Mouse (Mus musculus): ENCODE results near the gene Evi5l.

Evi5l gene

DNA sequence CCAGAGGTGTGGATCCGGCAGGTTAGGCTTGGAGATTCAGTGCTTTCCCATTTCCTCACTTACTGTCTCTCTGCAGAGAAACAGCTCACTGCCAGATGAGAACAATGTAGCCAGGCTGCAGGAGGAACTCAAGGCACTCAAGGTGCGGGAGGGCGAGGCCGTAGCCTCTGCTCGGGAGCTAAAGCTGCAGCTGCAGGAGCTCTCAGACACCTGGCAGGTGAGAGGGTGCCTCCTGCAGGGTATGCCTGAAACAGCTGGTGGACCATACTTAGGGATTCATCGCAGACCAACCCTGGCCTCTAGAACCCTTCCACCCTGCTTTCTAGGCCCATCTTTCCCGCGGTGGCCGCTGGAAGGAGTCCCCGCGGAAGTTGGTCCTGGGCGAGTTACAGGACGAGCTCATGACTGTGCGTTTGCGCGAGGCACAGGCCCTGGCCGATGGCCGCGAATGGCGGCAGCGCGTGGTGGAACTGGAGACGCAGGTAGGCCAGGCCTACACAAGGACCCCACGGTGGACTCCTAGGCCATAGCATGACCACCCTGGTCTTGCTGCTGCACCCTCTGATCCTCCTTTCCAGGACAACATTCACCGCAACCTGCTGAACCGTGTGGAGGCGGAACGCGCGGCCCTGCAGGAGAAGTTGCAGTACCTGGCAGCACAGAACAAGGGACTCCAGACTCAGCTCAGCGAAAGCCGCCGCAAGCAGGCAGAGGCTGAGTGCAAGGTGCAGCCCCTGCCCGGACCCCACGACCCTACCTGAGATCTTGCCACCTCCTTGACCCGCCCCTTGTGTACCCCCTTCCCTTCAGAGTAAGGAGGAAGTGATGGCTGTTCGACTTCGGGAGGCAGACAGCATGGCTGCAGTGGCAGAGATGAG lies 39.1 kb downstream of the Evi5l start:
- no peak for DNase-seq (ENCODE audit: low read depth, low spot score)

DNA sequence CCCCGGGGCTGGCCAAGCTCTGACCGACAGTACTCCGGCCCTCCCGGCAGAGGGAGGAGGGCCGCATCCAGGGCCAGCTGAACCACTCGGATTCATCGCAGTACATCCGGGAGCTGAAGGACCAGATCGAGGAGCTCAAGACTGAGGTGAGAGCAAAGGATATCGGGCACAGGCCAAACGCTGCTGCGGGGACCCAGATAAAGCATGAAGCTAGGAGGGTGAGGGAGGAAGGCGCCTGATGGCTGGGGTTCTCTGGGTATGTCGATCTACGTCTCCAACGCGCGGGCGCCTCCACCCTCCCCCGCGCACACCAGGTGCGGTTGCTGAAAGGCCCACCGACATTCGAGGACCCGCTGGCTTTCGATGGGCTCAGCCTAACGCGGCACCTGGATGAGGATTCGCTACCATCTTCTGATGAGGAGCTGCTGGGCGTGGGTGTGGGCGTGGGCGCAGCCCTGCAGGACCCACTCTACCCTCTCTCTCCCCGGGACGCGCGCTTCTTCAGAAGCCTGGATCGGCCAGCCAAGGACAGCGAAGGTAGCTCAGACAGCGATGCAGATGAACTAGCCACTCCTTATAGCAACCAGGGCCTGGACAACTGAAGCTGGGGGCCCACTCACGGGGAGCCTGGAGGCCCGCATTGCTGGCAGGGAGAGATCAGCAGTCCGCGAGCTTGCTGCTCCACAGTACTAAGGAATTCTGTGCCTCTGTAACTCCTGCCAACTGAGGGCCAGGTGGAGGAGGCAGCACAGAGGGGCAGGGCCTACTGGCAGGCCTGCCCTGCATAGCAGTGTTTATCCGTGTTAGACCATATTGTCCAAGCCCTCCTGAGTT lies 40.0 kb downstream of the Evi5l start:
- no peak for DNase-seq (ENCODE audit: low read depth, low spot score)

DNA sequence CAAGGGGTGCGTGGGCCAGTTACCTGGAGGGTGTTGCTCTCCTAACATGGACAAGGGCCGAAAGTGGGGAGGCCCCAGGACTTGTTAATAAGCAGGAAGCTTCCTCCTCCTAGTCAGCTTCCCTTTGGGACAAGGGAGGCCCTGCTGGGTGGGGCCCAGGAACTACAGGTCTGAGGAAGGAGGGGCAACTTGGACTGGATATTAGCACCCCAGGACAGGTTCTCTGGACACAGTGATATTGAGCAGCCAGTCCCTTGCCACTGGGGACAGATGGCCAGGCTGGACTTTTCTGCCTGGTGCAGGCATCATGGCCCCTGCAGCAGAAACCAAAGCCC lies 40.6 kb downstream of the Evi5l start:
- DNase-seq (ENCODE audit: low read depth, low spot score): no peak

DNA sequence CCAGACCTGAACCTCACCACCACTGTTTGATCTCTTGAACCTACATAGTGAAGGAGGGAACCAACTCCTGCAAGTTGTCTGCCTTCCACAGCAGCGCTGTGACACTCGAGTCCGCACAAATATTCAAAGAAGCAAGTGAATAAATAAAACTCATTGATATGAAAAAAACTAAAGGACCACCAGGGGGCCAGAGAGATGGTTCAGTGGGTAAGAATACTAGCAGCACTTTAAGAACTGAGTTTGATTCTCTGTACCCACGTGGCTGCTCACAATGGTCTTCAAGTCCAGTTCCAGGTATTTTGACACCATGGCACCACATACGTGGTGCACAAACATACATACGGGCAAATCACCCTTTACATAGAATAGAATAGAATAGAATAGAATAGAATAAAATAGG lies 44.7 kb downstream of the Evi5l start:
- no peak for DNase-seq (ENCODE audit: low read depth, low spot score)

GRCm38 (mm10) chr8:4212809-4213209 lies 46.4 kb downstream of the Evi5l start:
- DNase-seq (ENCODE audit: low read depth, low spot score): no peak

- no peak for DNase-seq (ENCODE audit: low read depth, low spot score)
These were observed 47.0 kb downstream of the Evi5l start for GRCm38 (mm10) chr8:4213210-4214005.

GRCm38 (mm10) chr8:4214006-4214980 lies 47.9 kb downstream of the Evi5l start:
- no peak for DNase-seq (ENCODE audit: low read depth, low spot score)

- DNase-seq (ENCODE audit: low read depth, low spot score): no peak
These were observed 49.9 kb downstream of the Evi5l start for GRCm38 (mm10) chr8:4216296-4216695.

- DNase-seq (ENCODE audit: low read depth, low spot score): no peak
These were observed 50.6 kb downstream of the Evi5l start, which contains the start of gene Prr36 for GRCm38 (mm10) chr8:4216791-4217621. Gene Prr36 (minus strand): TSS chr8:4217459.

DNA sequence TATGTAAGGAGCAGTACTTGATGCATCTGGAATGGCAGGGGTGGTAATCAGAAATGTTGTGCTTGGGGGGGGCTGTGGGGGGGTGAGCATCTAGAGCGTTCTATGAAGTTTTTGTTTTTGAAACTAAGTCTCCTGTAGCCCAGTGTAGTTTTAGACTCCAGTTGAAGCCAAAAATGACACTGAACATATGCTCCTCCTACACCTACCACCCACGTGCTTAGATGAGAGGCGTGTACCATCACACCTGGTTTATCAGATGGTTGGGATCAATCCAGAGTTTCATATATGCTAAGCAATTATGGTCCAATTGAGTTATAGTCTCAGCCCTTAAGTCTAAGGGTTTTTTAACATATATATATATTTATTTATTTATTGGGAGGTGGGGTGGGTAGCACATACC lies 53.2 kb downstream of the Evi5l start:
- DNase-seq (ENCODE audit: low read depth, low spot score): no peak

DNA sequence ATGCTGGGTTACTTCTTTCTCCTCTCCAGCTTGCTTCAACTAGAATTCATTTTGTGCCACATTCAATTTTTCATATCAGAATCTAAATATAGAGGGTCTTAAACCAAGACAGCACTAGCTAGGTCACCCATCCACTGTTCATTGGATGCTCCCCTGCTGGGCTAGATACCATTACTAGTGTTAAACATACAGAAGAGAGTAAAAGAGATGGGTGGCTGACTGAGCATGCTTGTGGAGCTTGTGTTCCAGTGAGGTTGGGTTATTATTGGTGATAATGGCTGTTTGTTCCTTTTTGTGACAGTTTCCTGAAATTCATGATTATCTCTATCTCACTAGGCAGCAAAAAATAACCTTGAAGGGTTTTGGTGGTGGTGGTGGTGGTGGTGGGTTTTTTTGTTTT lies 55.7 kb downstream of the Evi5l start:
- DNase-seq (ENCODE audit: low read depth, low spot score): no peak

DNA sequence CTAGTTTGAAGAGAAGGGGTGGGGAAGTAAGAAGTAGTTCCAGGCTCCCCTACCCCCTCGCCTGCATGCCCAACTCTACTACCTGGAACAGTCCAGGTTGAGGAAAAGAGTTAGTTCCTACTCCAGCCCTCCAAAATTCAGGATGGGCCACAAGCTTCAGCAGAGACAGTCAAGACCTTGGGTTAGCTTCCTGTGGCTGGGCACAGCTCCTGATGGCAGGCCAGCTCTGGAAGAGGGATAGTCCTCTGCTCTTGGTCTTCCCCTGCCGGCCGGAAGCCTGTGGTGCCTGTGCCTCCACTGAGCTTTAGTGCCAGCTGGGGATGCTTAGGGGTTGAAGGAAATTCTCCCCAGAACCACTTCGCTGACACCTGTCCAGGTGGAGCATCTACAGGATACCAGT lies 60.0 kb downstream of the Evi5l start:
- DNase-seq (ENCODE audit: low read depth, low spot score): no peak

DNA sequence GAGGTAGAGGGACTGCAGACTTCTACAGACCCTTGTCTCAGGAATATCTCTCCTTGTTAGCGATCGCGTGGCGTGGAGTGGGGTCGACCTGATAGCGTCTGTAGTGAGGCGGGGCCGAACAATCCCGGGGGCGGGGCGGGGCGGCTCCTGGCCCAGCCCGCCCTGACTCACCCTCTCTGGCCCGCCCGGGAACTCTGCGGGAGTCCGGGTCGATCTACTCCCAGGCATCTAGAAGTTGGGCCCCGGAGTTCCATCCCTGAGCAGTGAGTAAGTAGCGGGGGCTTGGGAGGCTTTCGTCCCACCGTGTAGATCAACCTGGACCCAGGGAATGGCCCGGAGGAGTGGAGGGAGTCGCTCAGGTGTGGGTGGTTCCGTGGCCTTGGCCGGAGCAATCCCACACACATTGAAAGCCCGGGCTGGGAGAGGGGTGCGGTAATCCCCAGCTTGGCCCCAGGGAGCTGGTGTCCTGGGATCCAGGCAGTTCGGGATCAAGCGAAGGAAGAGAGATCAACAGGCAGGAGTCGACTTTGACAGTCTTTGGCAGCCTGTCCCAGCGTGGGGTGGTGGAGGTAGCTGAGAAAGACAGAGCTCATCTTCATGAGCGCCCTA lies 60.5 kb downstream of the Evi5l start, which contains the start of gene Lrrc8e:
TSS of gene Lrrc8e (plus strand) at position 89 of the 609 bp plus-strand sequence.
- no peak for DNase-seq (ENCODE audit: low read depth, low spot score)

DNA sequence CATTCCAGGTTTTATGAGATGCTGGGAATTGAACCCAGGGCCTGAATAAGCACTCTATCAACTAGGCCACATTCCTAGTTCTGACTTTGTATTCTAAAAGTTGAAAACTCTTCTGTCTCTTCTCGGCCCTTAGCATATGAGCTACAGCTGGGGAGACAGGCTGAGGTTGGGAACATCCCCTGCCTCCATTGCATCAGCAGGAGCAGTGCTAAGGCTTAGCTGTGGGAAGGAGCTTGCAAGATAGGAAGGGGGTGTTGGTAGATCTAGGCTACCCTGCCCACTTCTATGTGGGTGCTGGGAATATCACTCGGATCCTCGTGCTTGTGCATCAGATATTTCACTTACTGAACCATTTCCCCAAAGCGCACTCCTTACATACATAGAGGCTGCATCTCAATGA lies 61.6 kb downstream of the Evi5l start:
- DNase-seq (ENCODE audit: low read depth, low spot score): no peak

- no peak for DNase-seq (ENCODE audit: low read depth, low spot score)
These were observed 63.4 kb downstream of the Evi5l start for GRCm38 (mm10) chr8:4229784-4230183.

DNA sequence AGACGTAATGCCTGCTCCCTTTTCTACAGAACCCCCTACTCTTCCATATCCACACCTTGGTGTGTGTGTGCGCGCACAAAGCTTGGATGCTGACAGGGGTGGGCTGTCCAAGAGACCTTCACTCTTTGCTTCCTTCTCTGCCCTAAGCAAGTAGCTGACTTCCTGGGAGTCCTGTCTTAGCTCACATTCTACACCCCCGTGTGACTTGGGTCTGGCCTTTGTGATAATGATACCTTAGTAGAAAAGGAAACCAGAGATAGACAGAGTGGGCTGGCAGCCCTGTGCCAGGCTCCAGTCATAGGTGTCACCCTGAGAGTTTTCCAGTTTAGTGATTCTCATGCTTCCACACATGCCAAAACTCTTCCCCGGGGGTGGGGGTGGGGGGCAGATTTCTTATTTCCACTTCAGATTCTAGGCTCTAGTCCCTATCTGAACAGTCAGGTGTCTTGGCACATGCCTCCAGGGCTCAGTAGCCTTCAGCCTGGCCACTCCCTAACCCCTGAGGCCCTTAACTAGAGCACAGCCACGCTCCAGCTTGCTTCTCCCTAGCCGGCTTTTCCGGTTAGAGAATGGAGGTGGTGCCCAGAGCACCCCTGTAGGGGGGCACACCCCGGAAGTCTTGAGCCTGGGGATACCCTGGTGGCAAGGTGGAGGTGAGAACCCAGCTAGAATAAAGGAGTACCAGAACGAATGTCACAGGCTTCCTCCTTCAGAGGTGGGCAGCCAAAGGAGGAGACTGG lies 64.4 kb downstream of the Evi5l start:
- DNase-seq (ENCODE audit: low read depth, low spot score): no peak

DNA sequence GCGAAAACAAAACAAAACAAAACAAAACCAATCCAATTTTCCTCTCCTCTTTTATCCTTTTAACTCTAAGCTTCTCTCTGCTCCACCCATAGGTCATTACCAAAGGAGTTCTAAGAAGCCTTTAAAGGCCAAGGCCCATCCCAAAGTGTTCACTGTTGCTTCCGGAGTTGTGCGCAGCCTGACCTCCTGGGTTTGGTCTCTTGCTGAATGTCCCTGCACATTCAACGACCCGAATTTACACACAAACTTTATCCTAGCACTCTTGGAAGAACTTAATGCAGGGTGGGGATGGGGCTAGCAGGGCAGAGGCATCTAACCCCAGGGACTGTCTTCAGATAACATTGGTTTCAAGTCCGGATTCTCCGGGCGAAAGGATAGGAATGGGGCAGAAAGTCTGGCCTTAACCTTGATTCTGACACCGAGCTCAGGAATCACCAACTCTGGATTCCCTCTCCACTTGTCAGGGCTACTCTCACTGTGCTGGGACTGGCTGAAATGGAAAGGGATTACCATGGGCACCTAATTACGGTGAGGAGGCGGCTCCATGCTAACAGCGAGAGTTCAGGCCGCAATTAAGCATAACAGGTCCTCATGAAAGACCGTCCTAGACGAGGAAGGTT lies 71.6 kb downstream of the Evi5l start:
- no peak for DNase-seq (ENCODE audit: low read depth, low spot score)

All from forelimb bud, embryonic 11.5 days (tissue).